Mouse (Mus musculus) heart, postnatal 36 days (tissue): ENCODE measurements around the gene Capn1. TPM values are rescaled to one million over a fixed set of nuclear protein-coding genes. Genes with fewer than 3 reads are reported as not detected.

Source experiments
- microRNA-seq, 2 experiments: library from miRNA; unstranded; fragments of <30 nt; microRNA quantifications; one replicate each; pipeline ENCODE4 v1.2.0; 2021; ENCODE audit warnings: borderline number of aligned reads in 2 of 2
- total RNA-seq, 2 experiments: library from RNA; stranded (reverse); gene quantifications; 2 replicates each; pipeline ENCODE4 v1.2.3; 2021

Gene Capn1
- total RNA-seq, 2 experiments from 2014 or later: 34.7 to 35.2 TPM

Small RNAs within 50 kb of the gene (microRNA-seq; reads per million reads assigned to microRNA genes)
- 0 reads per million in 2 experiments for gene Mir6988

Other genes starting within 250 kb of the Capn1 start
- gene Scyl1, start 244.5 kb downstream of the Capn1 start, total RNA-seq: 10 to 100 TPM; 69.0 to 72.9 TPM
- 10 to 100 TPM; 11.4 to 11.7 TPM for gene Frmd8, start 140.6 kb downstream of the Capn1 start, total RNA-seq
- gene Slc25a45, start 138.1 kb downstream of the Capn1 start, total RNA-seq: 1 to 10 TPM; 3.4 to 4.2 TPM
- gene Tigd3, start 121.7 kb downstream of the Capn1 start, total RNA-seq: under 1 TPM; 0.57 to 0.64 TPM
- 10 to 100 TPM; 75.8 to 96.2 TPM for gene Dpf2, start 102.9 kb downstream of the Capn1 start, total RNA-seq
- gene Cdc42ep2, start 91.1 kb downstream of the Capn1 start, total RNA-seq: 1 to 10 TPM; 9.3 to 9.5 TPM
- gene Pola2, start 51.7 kb downstream of the Capn1 start, total RNA-seq: 10 to 100 TPM; 10.6 to 10.9 TPM
- gene Slc22a20, start 29.8 kb downstream of the Capn1 start, total RNA-seq: not detected
- gene Syvn1, start 30.7 kb upstream of the Capn1 start, total RNA-seq: 10 to 100 TPM; 19.4 to 26.4 TPM
- gene Mrpl49, start 41.9 kb upstream of the Capn1 start, total RNA-seq: 10 to 100 TPM; 36.2 to 39.7 TPM
- gene Fau, start 41.9 kb upstream of the Capn1 start, total RNA-seq: 100 to 1,000 TPM; 556 to 559 TPM
- 10 to 100 TPM; 11.3 to 11.5 TPM for gene Znhit2, start 45.3 kb upstream of the Capn1 start, total RNA-seq
- gene Tm7sf2, start 52.5 kb upstream of the Capn1 start, total RNA-seq: 1 to 10 TPM; 3.0 to 3.7 TPM
- 10 to 100 TPM; 23.9 to 25.0 TPM for gene Vps51, start 61.3 kb upstream of the Capn1 start, total RNA-seq
- not detected for gene Tmem262, start 64.1 kb upstream of the Capn1 start, total RNA-seq
- not detected for gene Gm28374, start 66.4 kb upstream of the Capn1 start, total RNA-seq
- 10 to 100 TPM; 17.0 to 17.9 TPM for gene Zfpl1, start 69.1 kb upstream of the Capn1 start, total RNA-seq
- under 1 TPM; 0.19 TPM for gene Cdca5, start 69.1 kb upstream of the Capn1 start, total RNA-seq
- not detected for gene AC131692.1, start 78.5 kb upstream of the Capn1 start, total RNA-seq
- not detected for gene Naaladl1, start 89.9 kb upstream of the Capn1 start, total RNA-seq
- 1 to 10 TPM; 8.5 to 8.8 TPM for gene Sac3d1, start 102.8 kb upstream of the Capn1 start, total RNA-seq
- 10 to 100 TPM; 12.8 to 13.3 TPM for gene Snx15, start 112.4 kb upstream of the Capn1 start, total RNA-seq
- gene Batf2, start 125.1 kb upstream of the Capn1 start, total RNA-seq: under 1 TPM; 0.69 to 0.89 TPM
- gene Arl2, start 125.7 kb upstream of the Capn1 start, total RNA-seq: 10 to 100 TPM; 57.7 to 67.5 TPM
- gene Majin, start 168.5 kb upstream of the Capn1 start, total RNA-seq: not detected
- not detected for gene Gpha2, start 210.5 kb upstream of the Capn1 start, total RNA-seq
- 10 to 100 TPM; 34.5 to 35.3 TPM for gene Ppp2r5b, start 220.0 kb upstream of the Capn1 start, total RNA-seq
- gene Atg2a, start 225.8 kb upstream of the Capn1 start, total RNA-seq: 10 to 100 TPM; 24.5 to 25.9 TPM